Mouse (Mus musculus) midbrain, postnatal 0 days (tissue): Measurements from ENCODE around the gene Rplp2. TPM values are rescaled to one million over a fixed set of nuclear protein-coding genes. Genes with fewer than 3 reads are reported as not detected.

Experiments used
- ATAC-seq: fragments of 200-750 bp; cut with Nextera tagmentation; 2 replicates; pipeline ENCODE4 v1.8.0; 2017; ENCODE audit warnings: moderate number of reproducible peaks, mild to moderate bottlenecking, moderate TSS enrichment, moderate library complexity; ENCODE audit not compliant: low FRiP score
- DNase-seq: peaks from one replicate; pipeline ENCODE4 v3.0.0-alpha.2; 2015; ENCODE audit warnings: low spot score
- H3K27ac ChIP-seq: fragments of 300-500 bp; sonication (generic); 2 replicates; pipeline ENCODE4 v1.5.1; 2014; ENCODE audit warnings: low read depth, mild to moderate bottlenecking, low read length, mixed read lengths
- H3K27me3 ChIP-seq: fragments of 300-500 bp; sonication (generic); 2 replicates; pipeline ENCODE4 v1.6.1; 2014; ENCODE audit warnings: low read length, control low read depth, mixed read lengths; ENCODE audit not compliant: insufficient read depth
- H3K36me3 ChIP-seq: fragments of 300-500 bp; sonication (generic); 2 replicates; pipeline ENCODE4 v1.6.1; 2014; ENCODE audit warnings: low read length, control low read depth, mixed read lengths; ENCODE audit not compliant: insufficient read depth
- H3K4me1 ChIP-seq: fragments of 300-500 bp; sonication (generic); 2 replicates; pipeline ENCODE4 v1.6.1; 2014; ENCODE audit warnings: mild to moderate bottlenecking, control low read depth, antibody characterized with exemption, low read length, mixed read lengths; ENCODE audit not compliant: insufficient read depth
- H3K4me2 ChIP-seq: fragments of 300-500 bp; sonication (generic); 2 replicates; pipeline ENCODE4 v1.6.1; 2014; ENCODE audit warnings: low read depth, mild to moderate bottlenecking, low read length, mixed read lengths; ENCODE audit not compliant: poor library complexity, severe bottlenecking
- H3K4me3 ChIP-seq: fragments of 300-500 bp; sonication (generic); 2 replicates; pipeline ENCODE4 v1.5.1; 2014; ENCODE audit warnings: low read depth, mild to moderate bottlenecking, low read length, moderate library complexity
- H3K9ac ChIP-seq: fragments of 300-500 bp; sonication (generic); replicated peaks from 2 replicates; pipeline ENCODE4 v1.6.1; 2014; ENCODE audit warnings: mild to moderate bottlenecking, low read length, moderate library complexity, mixed read lengths; ENCODE audit not compliant: poor library complexity, severe bottlenecking
- H3K9me3 ChIP-seq: fragments of 300-500 bp; sonication (generic); 2 replicates; pipeline ENCODE4 v1.6.1; 2016; ENCODE audit warnings: low read length, control low read depth
- CTCF ChIP-seq: IDR thresholded peaks from 2 replicates; pipeline ENCODE4 v1.5.1; 2016; ENCODE audit warnings: antibody characterized with exemption, mild to moderate bottlenecking
- WGBS: fragments of 180-500 bp; shearing (Covaris S2); extraction: QIAGEN DNeasy Blood & Tissue Kit; methylation state at CpG from one replicate; pipeline ENCODE4 v1.1.7; 2014; 5-methylcytosine and 5-hydroxymethylcytosine counted together
- polyA plus RNA-seq: library from polyadenylated mRNA; unstranded; fragments of >200 nt; fragmentation: Nextera tagmentation; extraction: Ambion mirVana; gene quantifications from 2 replicates; pipeline ENCODE4 v1.2.1, GENCODE M21; 2015
- total RNA-seq: library from RNA; depleted of rRNA; stranded (reverse); fragments of >200 nt; gene quantifications from 2 replicates; pipeline ENCODE4 v1.2.3, GENCODE M21; 2014

Gene Rplp2
- total and polyA plus RNA-seq, 2 experiments from 2014 or later: 180 to 852 TPM

GRCm38 (mm10) chr7:141461521-141462332, 14.6 kb downstream of the Rplp2 start:
- Histone ChIP-seq H3K27me3 (peaks cover 51% of the 10 kb centered on the region), H3K27ac (no peak overlapping the region), H3K4me2 (peak overlapping the region; percentile 80), H3K36me3 (peaks cover 28% of the 10 kb centered on the region), H3K4me3 (peak overlapping the region; percentile 42), H3K9me3 (no peaks in the 10 kb centered on the region), H3K4me1 (peaks cover 9% of the 10 kb centered on the region; the same call in 1 of the 2 replicates), H3K9ac (peak overlapping the region; percentile 51)
- no peak for ATAC-seq
- 3% methylated on average over 42 of the region's 59 CpGs for WGBS
- no peak for DNase-seq
- TF ChIP-seq CTCF: peak; percentile 33; the same call in 1 of the 2 replicates

GRCm38 (mm10) chr7:141462333-141462821, 15.2 kb downstream of the Rplp2 start:
- Histone ChIP-seq H3K4me1 (peaks cover 12% of the 10 kb centered on the region; the same call in 1 of the 2 replicates), H3K27ac (no peak overlapping the region), H3K4me2 (peak overlapping the region; percentile 80), H3K36me3 (peaks cover 28% of the 10 kb centered on the region), H3K4me3 (peak overlapping the region; percentile 42), H3K9ac (no peak overlapping the region), H3K9me3 (no peaks in the 10 kb centered on the region), H3K27me3 (peaks cover 51% of the 10 kb centered on the region)
- TF ChIP-seq CTCF: no peak
- ATAC-seq (no peak), DNase-seq (no peak)
- WGBS: 22% methylated on average over 5 of the region's 5 CpGs

DNA sequence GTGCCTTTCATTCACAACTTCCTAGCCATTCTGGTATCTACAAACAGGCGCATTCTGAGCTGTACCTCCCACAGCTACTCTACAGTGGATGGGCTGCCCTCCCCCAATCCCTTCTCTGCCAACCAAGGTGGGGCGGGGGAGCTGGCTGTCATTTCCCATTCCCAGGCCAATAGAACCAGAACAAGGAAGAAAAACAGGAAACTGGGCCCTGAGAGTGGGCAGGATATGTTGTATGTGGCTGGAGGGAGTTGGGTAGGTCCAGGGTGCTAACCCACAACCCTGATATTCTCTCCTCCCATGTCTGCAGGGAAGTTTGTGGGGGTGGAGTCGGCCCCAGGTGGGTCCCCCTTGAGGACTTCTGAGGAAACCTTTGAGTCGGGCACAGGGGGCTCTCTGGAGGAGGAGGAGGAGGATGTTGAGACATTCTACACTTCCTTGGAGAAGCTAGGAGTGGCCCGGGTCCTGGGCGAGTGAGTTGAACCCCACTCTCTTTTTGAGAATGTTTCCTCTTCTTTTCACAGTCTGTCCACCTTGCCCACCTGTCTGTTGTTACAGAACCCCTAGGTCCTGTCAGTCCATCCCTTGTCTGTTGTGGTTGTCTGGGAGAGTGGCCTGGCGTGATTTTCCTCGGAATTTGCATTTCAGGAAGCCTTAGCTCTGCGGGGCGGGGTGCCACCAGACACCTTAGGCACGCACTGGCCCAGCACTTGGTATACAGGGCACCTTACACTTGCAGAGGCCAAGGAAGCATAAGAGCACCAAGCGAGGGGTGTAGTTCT, 16.8 kb downstream of the Rplp2 start:
- Histone ChIP-seq H3K27me3 (peaks cover 51% of the 10 kb centered on the region), H3K4me1 (peaks cover 25% of the 10 kb centered on the region), H3K36me3 (peaks cover 15% of the 10 kb centered on the region), H3K4me3 (no peak overlapping the region), H3K4me2 (peak overlapping the region; percentile 28; the same call in 1 of the 2 replicates), H3K9ac (no peak overlapping the region), H3K9me3 (no peaks in the 10 kb centered on the region), H3K27ac (no peak overlapping the region)
- no peak for ATAC-seq
- no peak for TF ChIP-seq CTCF
- 28% methylated on average over 12 of the region's 12 CpGs for WGBS
- no peak for DNase-seq

DNA sequence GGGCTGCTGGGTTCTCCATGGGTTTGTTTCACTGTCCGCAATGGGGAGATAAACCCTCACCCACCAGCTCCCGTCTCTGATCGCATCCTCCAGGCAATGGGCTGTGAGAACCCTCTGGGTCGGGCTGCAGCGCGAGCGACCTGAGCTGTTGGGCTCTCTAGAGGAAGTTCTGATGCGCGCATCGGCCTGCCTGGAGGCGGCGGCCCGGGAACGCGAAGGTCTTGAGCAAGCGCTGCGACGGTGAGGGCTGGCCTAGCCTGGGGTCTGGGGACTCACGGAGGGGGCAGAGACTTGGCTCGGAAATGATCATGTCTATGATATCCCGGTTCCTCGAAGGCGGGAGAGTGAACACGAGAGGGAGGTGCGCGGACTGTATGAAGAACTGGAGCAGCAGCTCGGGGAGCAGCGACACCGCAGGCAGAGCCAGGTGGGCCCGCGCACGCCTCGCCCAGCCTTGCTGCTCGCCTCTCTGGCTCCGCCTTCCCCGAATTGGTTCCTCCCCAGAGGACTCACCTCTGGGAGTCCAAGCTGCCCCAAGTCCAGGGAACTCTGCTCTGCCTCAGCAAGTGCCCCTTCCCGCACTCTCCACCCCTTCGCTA, 17.5 kb downstream of the Rplp2 start:
- H3K4me3 ChIP-seq: peak overlapping the region; percentile 20; the same call in 1 of the 2 replicates
- 6% methylated on average over 38 of the region's 38 CpGs for whole genome bisulfite sequencing
- 0 out of 2 replicates have a peak overlapping the region, but pooled peaks have one; percentile 24 for H3K9ac ChIP-seq
- no peak for DNase-seq
- peak overlapping the region; percentile 28; the same call in 1 of the 2 replicates for H3K4me2 ChIP-seq
- H3K27me3 ChIP-seq: peaks cover 51% of the 10 kb centered on the region
- H3K9me3 ChIP-seq: no peaks in the 10 kb centered on the region
- ATAC-seq: no peak
- peaks cover 32% of the 10 kb centered on the region for H3K4me1 ChIP-seq
- TF ChIP-seq CTCF: no peak
- H3K27ac ChIP-seq: no peak overlapping the region
- peaks cover 8% of the 10 kb centered on the region; the same call in 1 of the 2 replicates for H3K36me3 ChIP-seq

GRCm38 (mm10) chr7:141465388-141466044, 18.3 kb downstream of the Rplp2 start:
- H3K27ac ChIP-seq: no peak overlapping the region
- no peak for TF ChIP-seq CTCF
- peaks cover 9% of the 10 kb centered on the region for H3K36me3 ChIP-seq
- peak overlapping the region; percentile 20; the same call in 1 of the 2 replicates for H3K4me3 ChIP-seq
- H3K9me3 ChIP-seq: no peaks in the 10 kb centered on the region
- 42% methylated on average over 9 of the region's 10 CpGs for WGBS
- H3K4me1 ChIP-seq: peaks cover 32% of the 10 kb centered on the region
- peak overlapping the region; percentile 28; the same call in 1 of the 2 replicates for H3K4me2 ChIP-seq
- H3K27me3 ChIP-seq: peaks cover 50% of the 10 kb centered on the region
- ATAC-seq: no peak
- H3K9ac ChIP-seq: no peak overlapping the region
- no peak for DNase-seq
